Mouse (Mus musculus) lung, postnatal 0 days (tissue): ENCODE measurements around the gene Bst1.
A peak's percentile ranks its signal among the peaks of the same experiment; 100 is the strongest.

Experiments
- CTCF ChIP-seq: IDR thresholded peaks from 2 replicates; pipeline ENCODE4 v1.5.1; 2016; ENCODE audit warnings: antibody characterized with exemption, mild to moderate bottlenecking
- EP300 ChIP-seq: IDR thresholded peaks from 2 replicates; pipeline ENCODE4 v1.6.1; 2016; ENCODE audit warnings: antibody characterized with exemption, mild to moderate bottlenecking, control low read depth

- TF ChIP-seq EP300 (no peak), CTCF (0 out of 2 replicates have a peak, but pooled peaks have one; percentile 13)
Observed at GRCm38 (mm10) chr5:43807744-43808696, 10.7 kb upstream of the Bst1 start.
